Mouse (Mus musculus) urinary bladder, postnatal 0 days (tissue): ENCODE results near the gene Gnmt. TPM values are rescaled to one million over a fixed set of nuclear protein-coding genes. Genes with fewer than 3 reads are reported as not detected.

Experiments used
- polyA plus RNA-seq: library from polyadenylated mRNA; unstranded; fragments of >200 nt; fragmentation: Nextera tagmentation; extraction: Ambion mirVana; gene quantifications from 2 replicates; pipeline ENCODE4 v1.2.1, GENCODE M21; 2015

The Gnmt gene
- 2.0 and 2.2 TPM in 2 replicates for polyA plus RNA-seq

DNA sequence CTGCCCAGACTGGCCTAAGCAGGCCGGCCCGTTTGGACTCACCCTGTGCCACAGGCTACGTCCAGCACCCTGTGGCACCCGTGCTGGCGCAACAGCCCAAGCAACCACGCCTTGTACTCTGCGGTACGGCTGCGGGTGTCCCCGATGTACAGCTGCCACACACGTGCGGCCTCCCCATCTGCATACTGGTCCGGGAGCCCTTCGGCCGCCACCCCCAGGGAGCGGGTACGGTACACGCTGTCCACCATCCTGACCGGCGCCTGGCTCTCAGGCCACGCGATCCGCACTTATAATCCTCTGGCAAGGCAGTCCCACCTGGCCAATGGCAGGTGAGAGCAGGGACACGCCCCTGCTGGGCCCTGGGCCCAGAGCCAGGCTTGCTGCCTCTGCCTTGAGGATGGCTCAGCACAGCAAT lies at the start of gene Gnmt:
Gene Gnmt (minus strand): TSS at position 265 of the 415 bp plus-strand sequence.

DNA sequence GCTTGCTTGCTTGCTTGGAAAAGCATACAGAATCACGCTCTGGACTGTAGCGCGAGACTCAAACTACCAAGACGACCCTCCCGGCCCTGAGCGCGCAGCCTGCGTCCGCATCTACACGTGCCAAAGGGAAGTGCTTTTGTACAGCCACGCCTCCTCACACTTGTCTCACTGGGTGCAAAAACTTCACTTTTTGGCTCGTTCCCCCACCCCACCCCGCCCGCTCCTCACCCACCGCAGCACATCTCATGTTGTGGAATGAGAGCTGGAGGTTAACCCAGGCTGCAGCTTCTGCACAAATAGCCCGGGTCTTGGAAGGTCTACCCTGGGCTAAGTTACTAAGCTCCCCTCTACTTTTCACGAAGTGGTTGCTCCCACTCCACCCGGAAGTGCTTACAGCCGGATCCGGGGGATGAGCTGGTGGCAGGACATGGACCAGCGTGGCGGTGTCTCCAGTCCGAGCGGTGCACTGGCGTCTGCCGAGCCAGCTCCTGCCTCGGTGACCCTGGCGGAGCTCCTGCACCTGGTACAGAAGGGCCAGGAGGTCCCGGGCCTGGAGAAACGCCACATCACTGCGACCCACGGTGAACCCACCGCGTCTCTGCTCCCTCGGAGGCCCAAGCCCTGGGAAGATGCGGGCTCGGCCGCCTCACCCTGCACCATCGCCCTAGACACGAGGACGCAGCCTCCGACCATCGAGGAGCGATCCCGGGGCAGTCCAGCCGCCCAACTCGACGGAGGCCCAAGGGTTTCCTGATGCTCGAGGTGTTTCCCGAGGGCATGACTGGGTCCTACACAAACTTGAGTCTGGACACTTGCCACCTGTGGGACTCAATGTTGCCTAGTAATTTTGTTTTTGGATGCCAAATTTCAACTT lies 43.7 kb upstream of the Gnmt start, which contains the start of gene 2310039H08Rik:
Gene 2310039H08Rik (plus strand): TSS at position 232 of the 874 bp plus-strand sequence.

DNA sequence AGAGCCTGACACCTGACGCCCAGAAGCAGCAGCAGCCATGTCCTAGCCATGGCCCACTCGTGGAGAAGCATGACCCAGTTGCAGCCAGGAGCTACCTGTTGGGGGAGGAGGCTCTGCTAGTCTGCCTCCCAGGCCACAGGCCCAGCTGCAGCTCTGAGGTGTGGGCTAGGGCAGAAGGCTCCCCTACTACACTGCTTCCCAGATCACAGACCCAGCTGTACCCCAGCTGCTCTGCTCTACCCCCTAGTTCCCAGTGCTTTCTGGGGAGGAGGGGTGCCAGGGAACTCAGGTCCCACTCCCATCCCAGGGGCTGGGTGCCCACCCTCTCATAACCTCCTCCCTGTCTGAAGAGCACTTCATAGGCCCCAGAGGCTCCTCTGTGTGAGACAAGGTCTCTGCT lies 34.6 kb upstream of the Gnmt start, which contains the start of gene Ptcra:
Gene Ptcra (minus strand): TSS at position 169 of the 400 bp plus-strand sequence.

DNA sequence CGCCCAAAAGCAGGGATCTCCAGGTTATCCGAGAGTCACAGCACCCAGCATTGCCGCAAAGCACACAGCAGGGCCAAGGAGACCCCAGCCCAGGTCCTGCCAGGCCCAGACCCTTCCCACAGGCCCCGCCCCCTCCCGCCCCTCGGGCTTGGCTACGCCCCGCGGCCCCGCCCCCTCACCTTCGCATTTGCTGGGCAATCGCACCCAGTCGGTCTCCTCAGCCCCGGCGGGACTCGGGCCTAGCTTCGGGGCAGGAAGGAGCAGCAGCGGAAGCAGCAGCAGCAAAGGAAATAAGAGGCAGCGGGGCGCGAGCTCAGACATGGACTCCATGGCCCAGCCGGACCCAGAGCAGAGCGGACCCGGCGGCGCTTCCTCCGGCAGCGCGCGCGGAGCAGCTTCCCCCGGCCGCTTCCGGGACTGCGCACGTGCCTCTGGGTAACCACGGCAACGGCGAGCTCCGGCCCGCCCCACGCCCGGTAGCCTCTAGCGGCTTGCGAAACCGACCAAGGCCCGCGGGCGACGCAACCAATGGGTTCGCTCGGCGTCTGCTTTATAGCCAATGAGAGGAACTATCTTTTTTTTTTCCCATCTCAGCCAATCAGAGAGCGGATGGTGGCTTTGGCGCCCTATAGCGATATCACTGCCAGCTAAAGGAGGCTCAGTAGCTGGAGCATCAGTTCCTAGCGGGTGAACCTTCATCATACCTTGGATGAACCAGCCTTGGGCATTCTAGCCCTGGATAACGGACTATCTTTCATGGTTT lies 23.0 kb upstream of the Gnmt start, which contains the start of gene Cnpy3:
Gene Cnpy3 (minus strand): TSS at position 421 of the 763 bp plus-strand sequence.

DNA sequence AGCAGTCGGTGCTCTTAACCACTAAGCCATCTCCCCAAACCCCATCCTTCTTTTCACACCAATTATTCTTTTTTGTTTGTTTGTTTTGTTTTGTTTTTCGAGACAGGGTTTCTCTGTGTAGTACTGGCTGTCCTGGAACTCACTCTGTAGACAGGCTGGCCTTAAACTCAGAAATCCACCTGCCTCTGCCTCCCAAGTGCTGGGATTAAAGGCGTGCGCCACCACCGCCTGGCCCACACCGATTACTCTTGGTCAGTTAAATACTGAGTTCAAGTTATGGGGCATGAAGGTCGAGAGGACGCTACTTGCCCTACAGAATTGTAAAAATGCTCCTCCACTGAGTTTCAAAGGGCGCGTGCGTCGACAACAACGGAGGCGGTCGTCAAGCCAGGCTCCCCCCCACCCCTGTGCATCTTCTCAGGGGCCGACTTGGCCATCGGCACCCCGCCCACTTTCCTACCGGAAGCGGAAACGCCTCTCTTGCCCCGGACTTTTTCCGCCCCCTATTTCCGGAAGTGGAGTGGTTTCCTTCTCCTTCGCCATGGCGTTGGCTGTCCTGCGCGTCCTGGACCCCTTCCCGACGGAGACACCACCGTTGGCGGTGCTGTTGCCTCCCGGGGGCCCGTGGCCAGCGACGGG lies 17.9 kb downstream of the Gnmt start, which contains the start of gene Pex6:
Gene Pex6 (plus strand): TSS at position 505 of the 639 bp plus-strand sequence.

DNA sequence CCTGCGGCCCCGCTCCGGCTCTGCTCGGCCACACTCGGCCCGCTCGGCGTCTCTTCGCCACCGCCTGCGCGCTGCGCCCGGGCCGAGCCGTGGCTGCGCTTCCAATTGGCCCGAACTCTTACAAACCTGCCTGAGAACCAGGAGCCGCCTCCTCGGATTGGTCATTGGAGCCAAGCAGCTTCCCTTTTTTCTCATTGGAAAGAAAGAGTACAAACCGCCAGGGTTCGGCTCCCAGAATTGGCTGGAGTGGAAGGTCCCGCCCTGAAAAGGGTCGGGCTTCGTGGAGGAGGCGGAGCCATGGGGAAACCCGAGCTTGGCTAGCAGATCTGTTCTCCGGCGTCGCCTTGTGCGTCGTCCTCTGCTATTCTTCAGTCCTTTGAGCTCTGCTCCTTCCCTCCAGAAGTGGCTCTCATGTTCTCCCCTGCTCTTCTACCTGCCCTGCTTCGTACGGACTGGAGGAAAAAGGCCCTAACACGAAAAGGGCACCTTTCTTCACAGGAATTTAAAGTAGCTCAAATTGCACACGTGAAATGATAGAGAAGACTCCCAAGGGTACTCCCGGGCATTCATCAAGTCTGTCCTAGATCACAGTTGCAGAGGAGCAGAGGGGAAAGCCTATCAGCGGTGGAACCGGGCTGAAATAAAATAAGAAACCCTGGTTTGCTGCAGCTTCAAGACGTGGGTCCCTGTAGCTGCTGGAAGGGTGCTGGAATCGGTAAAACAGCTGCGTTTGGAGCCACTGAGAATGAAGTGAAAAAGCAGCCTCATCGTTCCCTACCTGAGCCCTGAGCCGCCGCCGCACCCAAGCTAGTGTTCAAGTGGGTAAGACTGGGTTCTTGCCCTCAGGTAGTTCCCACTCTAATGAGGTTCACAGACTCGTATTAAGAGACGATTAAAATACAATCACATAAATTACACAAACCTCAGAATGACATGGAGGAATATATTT lies 23.8 kb downstream of the Gnmt start, which contains the start of gene Ppp2r5d:
Gene Ppp2r5d (minus strand): TSS at position 225 of the 949 bp plus-strand sequence.

DNA sequence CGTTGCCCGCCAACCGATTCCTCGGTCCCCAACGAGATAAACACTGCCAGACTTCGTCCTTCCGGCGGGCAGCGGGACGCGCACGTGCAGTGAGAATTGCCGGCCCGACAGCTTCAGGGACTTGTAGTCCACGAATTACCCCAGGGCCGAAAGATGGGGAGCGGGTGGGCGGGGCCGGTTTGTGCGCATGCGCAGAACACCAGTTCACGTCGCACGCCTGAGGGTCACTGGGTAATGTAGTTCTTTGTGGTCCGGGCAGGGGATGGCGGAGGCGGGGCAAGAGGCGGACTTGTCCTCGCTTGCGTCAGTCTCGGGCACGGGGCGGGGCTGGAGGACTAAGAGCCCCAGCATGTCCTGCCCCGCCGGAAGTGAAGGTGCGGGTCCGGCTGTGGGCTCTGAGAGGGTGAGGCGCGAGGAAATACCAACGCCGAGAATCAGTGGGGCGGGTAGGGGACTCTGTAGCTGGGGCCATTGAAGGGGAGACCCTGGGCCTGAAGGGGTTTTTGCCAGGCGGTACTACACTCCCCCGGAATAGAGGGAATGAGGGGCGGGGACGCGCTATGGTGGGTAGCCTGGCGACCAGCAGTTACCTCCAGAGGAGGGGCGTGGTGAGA lies 48.1 kb downstream of the Gnmt start, which contains the start of gene Klhdc3:
Gene Klhdc3 (minus strand): TSS at position 155 of the 614 bp plus-strand sequence.

DNA sequence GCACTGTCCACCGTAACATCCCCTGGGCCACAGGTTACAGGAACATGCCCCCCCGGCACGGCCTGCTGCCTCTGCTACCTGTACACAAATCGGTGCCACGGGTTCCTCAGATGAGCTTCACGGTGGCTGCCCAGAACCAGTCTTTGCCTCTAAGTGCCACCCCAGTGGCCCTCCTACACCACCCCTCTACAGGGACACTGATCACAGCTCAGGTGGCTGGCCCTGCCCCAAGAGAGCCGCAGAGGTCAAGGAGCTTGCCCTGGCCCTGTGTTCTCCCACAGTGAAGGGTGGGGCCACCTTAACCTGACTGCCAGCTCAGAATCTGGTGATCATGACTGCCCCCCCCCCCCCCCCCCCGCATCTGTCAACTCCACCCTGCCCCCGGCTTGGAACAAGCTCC lies 50.6 kb downstream of the Gnmt start, which contains the start of gene Mea1:
Gene Mea1 (plus strand): TSS at position 378 of the 400 bp plus-strand sequence.

Other genes starting within 250 kb of the Gnmt start
- 0.02 TPM in 2 replicates for gene Ttbk1, start 241.5 kb downstream of the Gnmt start, polyA plus RNA-seq
- 17.5 and 18.0 TPM in 2 replicates for gene Dnph1, start 232.5 kb downstream of the Gnmt start, polyA plus RNA-seq
- gene Cul9, start 182.8 kb downstream of the Gnmt start, polyA plus RNA-seq, result 3.2 and 4.5 TPM in 2 replicates
- gene Srf, start 173.0 kb downstream of the Gnmt start, polyA plus RNA-seq, result 7.7 and 8.4 TPM in 2 replicates
- 26.9 and 28.3 TPM in 2 replicates for gene Ptk7, start 99.7 kb downstream of the Gnmt start, polyA plus RNA-seq
- 14.2 and 15.2 TPM in 2 replicates for gene Klc4, start 83.1 kb downstream of the Gnmt start, polyA plus RNA-seq
- gene Mrpl2, start 82.9 kb downstream of the Gnmt start, polyA plus RNA-seq, result 76.6 and 80.1 TPM in 2 replicates
- 17.8 and 18.7 TPM in 2 replicates for gene Cul7, start 78.8 kb downstream of the Gnmt start, polyA plus RNA-seq
- 39.3 and 42.2 TPM in 2 replicates for gene Rrp36, start 54.8 kb downstream of the Gnmt start, polyA plus RNA-seq
- 99.7 and 109 TPM in 2 replicates for gene Mea1, start 50.4 kb downstream of the Gnmt start, polyA plus RNA-seq
- gene Klhdc3, start 48.3 kb downstream of the Gnmt start, polyA plus RNA-seq, result 70.2 and 74.5 TPM in 2 replicates
- 27.8 and 31.4 TPM in 2 replicates for gene Ppp2r5d, start 24.1 kb downstream of the Gnmt start, polyA plus RNA-seq
- 8.9 and 11.1 TPM in 2 replicates for gene Pex6, start 17.7 kb downstream of the Gnmt start, polyA plus RNA-seq
- 37.6 and 38.0 TPM in 2 replicates for gene Cnpy3, start 23.0 kb upstream of the Gnmt start, polyA plus RNA-seq
- 0.13 TPM in 1 of 2 replicates, not detected in the other for gene Ptcra, start 34.5 kb upstream of the Gnmt start, polyA plus RNA-seq
- gene 2310039H08Rik, start 43.5 kb upstream of the Gnmt start, polyA plus RNA-seq, result 90.4 and 99.9 TPM in 2 replicates
- 74.4 and 94.0 TPM in 2 replicates for gene Rpl7l1, start 53.5 kb upstream of the Gnmt start, polyA plus RNA-seq
- 2.4 TPM in 2 replicates for gene Bicral, start 129.3 kb upstream of the Gnmt start, polyA plus RNA-seq
- 39.1 and 43.0 TPM in 2 replicates for gene Tbcc, start 161.5 kb upstream of the Gnmt start, polyA plus RNA-seq
- not detected in 2 replicates for gene Prph2, start 181.3 kb upstream of the Gnmt start, polyA plus RNA-seq